Mouse (Mus musculus) CH12.LX (cell line): ENCODE results near the gene Ryr3. TPM values are rescaled to one million over a fixed set of nuclear protein-coding genes. Genes with fewer than 3 reads are reported as not detected.

Experiments
- DNase-seq: peaks from one replicate; pipeline ENCODE4 v3.0.0-alpha.2; 2013; ENCODE audit errors: extremely low read depth
- H3K27ac ChIP-seq: 2 replicates; pipeline ENCODE4 v1.5.1; 2012; ENCODE audit warnings: low read depth, mild to moderate bottlenecking, control low read depth, moderate library complexity; ENCODE audit not compliant: insufficient read depth
- H3K27me3 ChIP-seq: replicated peaks from 2 replicates; pipeline ENCODE3; 2012; ENCODE audit warnings: inconsistent platforms
- H3K36me3 ChIP-seq, 2 experiments: replicated peaks in 1 of 2; 2 replicates each; pipeline versions ENCODE3 to v1.6.1; 2012; ENCODE audit warnings: inconsistent platforms in 1 of 2, low read length in 1 of 2, mild to moderate bottlenecking in 1 of 2, mixed read lengths in 1 of 2, moderate library complexity in 1 of 2; ENCODE audit not compliant: control insufficient read depth in 1 of 2, insufficient read depth in 1 of 2
- H3K4me1 ChIP-seq, 2 experiments: 2 replicates each; pipeline ENCODE4 v1.6.1; 2012; ENCODE audit warnings: inconsistent platforms in 1 of 2, moderate library complexity in 1 of 2; ENCODE audit not compliant: insufficient read depth in 2 of 2, control insufficient read depth in 1 of 2
- H3K4me2 ChIP-seq: 2 replicates; pipeline ENCODE4 v1.6.1; 2012; ENCODE audit warnings: low read depth, mild to moderate bottlenecking, control low read depth; ENCODE audit not compliant: poor library complexity, insufficient read depth, severe bottlenecking
- H3K4me3 ChIP-seq, 3 experiments: fragments of 150-350 bp in 1 of 3; sonication (generic) in 1 of 3; replicated peaks in 1 of 3; 2 replicates each; pipeline versions ENCODE3 to v1.5.1; 2011 to 2012; ENCODE audit warnings: low read depth in 2 of 3, low read length in 2 of 3, mild to moderate bottlenecking in 2 of 3, moderate library complexity in 2 of 3, control low read depth in 1 of 3, improper control_type of control experiment in 1 of 3, inconsistent platforms in 1 of 3, mixed read lengths in 1 of 3; ENCODE audit not compliant: poor library complexity in 1 of 3
- H3K79me2 ChIP-seq: replicated peaks from 2 replicates; pipeline ENCODE4 v1.6.1; 2012; ENCODE audit warnings: mild to moderate bottlenecking, moderate library complexity; ENCODE audit not compliant: control insufficient read depth, poor library complexity, insufficient read depth, severe bottlenecking; ENCODE audit errors: extremely low read depth
- H3K9ac ChIP-seq: 2 replicates; pipeline ENCODE4 v1.6.1; 2012; ENCODE audit warnings: low read depth, mild to moderate bottlenecking, control low read depth, moderate library complexity; ENCODE audit not compliant: insufficient read depth
- H3K9me3 ChIP-seq: replicated peaks from 2 replicates; pipeline ENCODE3; 2012; ENCODE audit warnings: low read length, inconsistent platforms, mixed read lengths
- BHLHE40 ChIP-seq: IDR thresholded peaks from 2 replicates; pipeline ENCODE4 v1.6.1; 2011; ENCODE audit warnings: mild to moderate bottlenecking, low read depth, low read length, improper control_type of control experiment
- CHD1 ChIP-seq: IDR thresholded peaks from 2 replicates; pipeline ENCODE4 v1.6.1; 2012; ENCODE audit warnings: low read depth, low read length, improper control_type of control experiment, inconsistent platforms
- CHD2 ChIP-seq: IDR thresholded peaks from 2 replicates; pipeline ENCODE4 v1.6.1; 2011; ENCODE audit warnings: low read length, improper control_type of control experiment
- CTCF ChIP-seq, 2 experiments: IDR thresholded peaks in 1 of 2; conservative IDR thresholded peaks in 1 of 2; 2 replicates each; pipeline ENCODE4 v1.5.1; 2011 to 2012; ENCODE audit warnings: low read depth in 2 of 2, low read length in 2 of 2, improper control_type of control experiment in 1 of 2, inconsistent platforms in 1 of 2, mild to moderate bottlenecking in 1 of 2, moderate library complexity in 1 of 2
- EP300 ChIP-seq: IDR thresholded peaks from 2 replicates; pipeline ENCODE4 v1.6.1; 2011; ENCODE audit warnings: low read length, improper control_type of control experiment
- ETS1 ChIP-seq: conservative IDR thresholded peaks from 2 replicates; pipeline ENCODE4 v1.6.1; 2012; ENCODE audit warnings: low read depth, mild to moderate bottlenecking, inconsistent platforms, low read length, improper control_type of control experiment, moderate library complexity
- GABPA ChIP-seq: IDR thresholded peaks from 2 replicates; pipeline ENCODE4 v1.6.1; 2012; ENCODE audit warnings: low read depth, low read length, improper control_type of control experiment, inconsistent platforms; ENCODE audit not compliant: insufficient replicate concordance
- HCFC1 ChIP-seq: IDR thresholded peaks from 2 replicates; pipeline ENCODE4 v1.6.1; 2012; ENCODE audit warnings: low read depth, mild to moderate bottlenecking, inconsistent platforms, low read length, improper control_type of control experiment
- IRF4 ChIP-seq: IDR thresholded peaks from 2 replicates; pipeline ENCODE4 v1.6.1; 2014; ENCODE audit warnings: low read depth, mild to moderate bottlenecking, inconsistent platforms, low read length, improper control_type of control experiment
- JUND ChIP-seq: conservative IDR thresholded peaks from 2 replicates; pipeline ENCODE4 v1.6.1; 2011; ENCODE audit warnings: low read depth, low read length, improper control_type of control experiment
- KAT2A ChIP-seq: IDR thresholded peaks from 2 replicates; pipeline ENCODE4 v1.6.1; 2012; ENCODE audit warnings: low read length, improper control_type of control experiment, inconsistent platforms; ENCODE audit not compliant: insufficient replicate concordance
- MAX ChIP-seq: IDR thresholded peaks from 2 replicates; pipeline ENCODE4 v1.6.1; 2011; ENCODE audit warnings: low read length, improper control_type of control experiment
- MEF2A ChIP-seq: IDR thresholded peaks from 2 replicates; pipeline ENCODE4 v1.6.1; 2014; ENCODE audit warnings: low read depth, mild to moderate bottlenecking, inconsistent platforms, low read length, improper control_type of control experiment, borderline replicate concordance
- MYC ChIP-seq: IDR thresholded peaks from 2 replicates; pipeline ENCODE4 v1.6.1; 2011; ENCODE audit warnings: low read depth, mild to moderate bottlenecking, improper control_type of control experiment, low read length
- NELFE ChIP-seq: IDR thresholded peaks from 2 replicates; pipeline ENCODE4 v1.6.1; 2011; ENCODE audit warnings: low read depth, low read length, improper control_type of control experiment
- POLR2AphosphoS2 ChIP-seq: IDR thresholded peaks from 2 replicates; pipeline ENCODE4 v1.6.1; 2011; ENCODE audit warnings: low read depth, low read length, improper control_type of control experiment
- RAD21 ChIP-seq: IDR thresholded peaks from 2 replicates; pipeline ENCODE4 v1.6.1; 2011; ENCODE audit warnings: low read depth, mild to moderate bottlenecking, low read length, improper control_type of control experiment, moderate library complexity
- RCOR1 ChIP-seq: conservative IDR thresholded peaks from 2 replicates; pipeline ENCODE4 v1.6.1; 2012; ENCODE audit warnings: low read depth, mild to moderate bottlenecking, inconsistent platforms, low read length, improper control_type of control experiment
- SIN3A ChIP-seq: IDR thresholded peaks from 2 replicates; pipeline ENCODE4 v1.6.1; 2012; ENCODE audit warnings: low read length, improper control_type of control experiment, inconsistent platforms
- SMC3 ChIP-seq: IDR thresholded peaks from 2 replicates; pipeline ENCODE4 v1.6.1; 2011; ENCODE audit warnings: low read depth, low read length, improper control_type of control experiment
- TBP ChIP-seq: conservative IDR thresholded peaks from 2 replicates; pipeline ENCODE4 v1.6.1; 2011; ENCODE audit warnings: low read depth, low read length, improper control_type of control experiment
- USF2 ChIP-seq: conservative IDR thresholded peaks from 2 replicates; pipeline ENCODE4 v1.6.1; 2011; ENCODE audit warnings: low read depth, low read length, improper control_type of control experiment
- ZNF384 ChIP-seq: IDR thresholded peaks from 2 replicates; pipeline ENCODE4 v1.6.1; 2012; ENCODE audit warnings: low read depth, low read length, improper control_type of control experiment, inconsistent platforms
- dilution Hi-C: fragments of 300-500 bp; cut with MboI; formaldehyde crosslinking; loops from 2 replicates; pipeline ENCODE4 v1.14.3; 2020; ENCODE audit warnings: low sequenced_read_pairs; ENCODE audit not compliant: extremely low pct_unique_long_range_greater_than_20kb, extremely low pct_ligation_motif_present
- in situ Hi-C: fragments of 300-500 bp; cut with MboI; formaldehyde crosslinking; loops from 3 replicates; pipeline ENCODE4 v1.14.3; 2019; ENCODE audit warnings: low sequenced_read_pairs, low pct_ligation_motif_present, low pct_unique_long_range_greater_than_20kb, mixed read lengths
- polyA plus RNA-seq: library from polyadenylated mRNA; unstranded; fragments of >175 nt; gene quantifications from 2 replicates; pipeline ENCODE4 v1.2.1, GENCODE M21; 2012; ENCODE audit warnings: low read depth; ENCODE audit not compliant: insufficient read length
- total RNA-seq, 2 experiments: library from RNA; depleted of rRNA; stranded (reverse); fragments of 300-350 nt in 1 of 2; fragments of >200 nt in 1 of 2; gene quantifications; 2 replicates each; pipeline ENCODE4 v1.2.3; 2012 to 2014

The Ryr3 gene
- total and polyA plus RNA-seq, 3 experiments, result 0.08 to 0.40 (median 0.16) TPM

GRCm38 (mm10) chr2:112595807-112596206 is 621.1 kb downstream of the Ryr3 start:
- H3K79me2 ChIP-seq, result no peaks in the 10 kb centered on the region
- H3K27me3 ChIP-seq, result no peaks in the 10 kb centered on the region
- no peak for DNase-seq
- H3K9ac ChIP-seq, result no peak overlapping the region
- in situ Hi-C loops (no loop called here), dilution Hi-C loops (no loop called here)
- H3K27ac ChIP-seq, result no peak overlapping the region
- H3K9me3 ChIP-seq, result no peaks in the 10 kb centered on the region
- H3K4me1 ChIP-seq, result peaks cover 0 to 35% of the 10 kb centered on the region in 2 experiments; a peak in 2 of 4 replicates
- H3K36me3 ChIP-seq, result no peaks in the 10 kb centered on the region
- H3K4me2 ChIP-seq, result no peak overlapping the region
- no peak overlapping the region for H3K4me3 ChIP-seq
- no peak for TF ChIP-seq POLR2AphosphoS2
- no peak for TF ChIP-seq TBP
- TF ChIP-seq SMC3, result no peak
- no peak for TF ChIP-seq MAX

- in situ Hi-C loops, result no loop called here
- TF ChIP-seq EP300, result no peak
- no peak for TF ChIP-seq SIN3A
- no peak for TF ChIP-seq JUND
- TF ChIP-seq ZNF384, result no peak
- no peak for TF ChIP-seq BHLHE40
- no peak for TF ChIP-seq NELFE
- no peak for TF ChIP-seq MYC
- TF ChIP-seq HCFC1, result no peak
- TF ChIP-seq CHD2, result no peak
- no peak for TF ChIP-seq GABPA
- no peak for TF ChIP-seq CHD1
- no peak for TF ChIP-seq SMC3
These were observed 623.1 kb downstream of the Ryr3 start for GRCm38 (mm10) chr2:112593781-112594180.

GRCm38 (mm10) chr2:112593322-112593721 is 623.6 kb downstream of the Ryr3 start:
- in situ Hi-C loops, result no loop called here

More at GRCm38 (mm10) chr2:112593781-112594180, 623.1 kb downstream of the Ryr3 start:
- H3K9ac ChIP-seq, result no peak overlapping the region
- no peak overlapping the region for H3K4me2 ChIP-seq
- H3K36me3 ChIP-seq, result no peaks in the 10 kb centered on the region
- H3K4me1 ChIP-seq, result peaks cover 0 to 23% of the 10 kb centered on the region in 2 experiments; a peak in 2 of 4 replicates
- no peak for DNase-seq
- H3K9me3 ChIP-seq, result no peaks in the 10 kb centered on the region
- no peak overlapping the region for H3K27ac ChIP-seq
- H3K79me2 ChIP-seq, result no peaks in the 10 kb centered on the region
- H3K4me3 ChIP-seq, result no peak overlapping the region
- no peaks in the 10 kb centered on the region for H3K27me3 ChIP-seq
- dilution Hi-C loops, result no loop called here

More at GRCm38 (mm10) chr2:112593322-112593721, 623.6 kb downstream of the Ryr3 start:
- dilution Hi-C loops, result no loop called here
- no peak overlapping the region for H3K4me2 ChIP-seq
- no peaks in the 10 kb centered on the region for H3K36me3 ChIP-seq
- no peak overlapping the region for H3K27ac ChIP-seq
- no peak for DNase-seq
- H3K4me3 ChIP-seq, result no peak overlapping the region
- H3K9ac ChIP-seq, result no peak overlapping the region
- TF ChIP-seq MEF2A (no peak), USF2 (no peak), SIN3A (no peak), HCFC1 (no peak), RAD21 (no peak), KAT2A (no peak), RCOR1 (no peak), CTCF (conservative IDR thresholded peaks at IDR 0.05 in 1 of 2, IDR thresholded peaks at IDR 0.05 in 1 of 2; ENCODE audit: low read depth in 2 of 2, low read length in 2 of 2) (no peak), TBP (no peak), IRF4 (no peak), POLR2AphosphoS2 (no peak), ETS1 (no peak)
- H3K4me1 ChIP-seq, result peaks cover 0 to 23% of the 10 kb centered on the region in 2 experiments; a peak in 2 of 4 replicates
- H3K27me3 ChIP-seq, result no peaks in the 10 kb centered on the region
- H3K9me3 ChIP-seq, result no peaks in the 10 kb centered on the region
- H3K79me2 ChIP-seq, result no peaks in the 10 kb centered on the region
